Mouse (Mus musculus): ENCODE data around the gene Olfr111. TPM values are rescaled to one million over a fixed set of nuclear protein-coding genes. Genes with fewer than 3 reads are reported as not detected.
A peak's percentile ranks its signal among the peaks of the same experiment; 100 is the strongest.
"Not testable (repeated sequence)": the region's sequence is repeated elsewhere in the genome, so short reads cannot be mapped to it uniquely, and the experiment has no call there.

Olfr111 gene
- 0.08 and 0.25 TPM in 2 replicates for polyA plus RNA-seq (2012; rRNA removed)

DNA sequence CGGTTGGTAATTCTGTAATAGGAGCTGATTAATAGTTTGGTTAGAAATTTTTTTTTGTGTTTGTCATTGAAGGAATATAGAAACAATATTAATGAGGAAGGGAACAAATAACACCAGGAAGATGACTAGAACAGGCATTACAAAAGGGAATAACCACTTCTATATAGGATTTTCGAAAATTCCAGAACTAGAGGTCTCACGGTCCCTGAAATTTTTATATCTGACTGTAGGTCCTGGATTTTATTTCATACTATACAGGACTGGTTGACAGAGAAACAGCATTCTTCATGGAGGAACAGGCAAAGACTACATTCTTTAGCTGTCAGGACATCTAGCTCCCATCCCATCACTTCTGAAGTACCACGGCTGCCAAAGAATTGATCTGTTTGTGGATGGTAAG lies at the start of gene Olfr111:
TSS of gene Olfr111 (plus strand) at position 301 of the 400 bp plus-strand sequence.
- TF ChIP-seq CTCF (conservative IDR thresholded peaks at IDR 0.05; ENCODE audit: insufficient read depth, insufficient read length, low read depth, low read length) (no peak), POLR2A (IDR thresholded peaks at IDR 0.05; ENCODE audit: low read depth, low read length) (no peak)
- H3K36me3 ChIP-seq (ENCODE audit: control insufficient read depth, insufficient read depth, low read length) = no peaks in the 10 kb centered on the region
- H3K27me3 ChIP-seq (replicated peaks; ENCODE audit: control insufficient read depth, insufficient read depth, low read length) = no peaks in the 10 kb centered on the region
- no peaks in the 10 kb centered on the region for H3K4me1 ChIP-seq (ENCODE audit: control insufficient read depth, insufficient read depth, low read length)
- 87% methylated on average over 4 of the region's 4 CpGs for WGBS
- no peak within 1 kb of the TSS for H3K27ac ChIP-seq (ENCODE audit: insufficient read depth, low read depth, low read length)
- H3K4me3 ChIP-seq (ENCODE audit: insufficient read depth, low read depth, low read length) = no peak within 1 kb of the TSS
- DNase-seq = no peak

DNA sequence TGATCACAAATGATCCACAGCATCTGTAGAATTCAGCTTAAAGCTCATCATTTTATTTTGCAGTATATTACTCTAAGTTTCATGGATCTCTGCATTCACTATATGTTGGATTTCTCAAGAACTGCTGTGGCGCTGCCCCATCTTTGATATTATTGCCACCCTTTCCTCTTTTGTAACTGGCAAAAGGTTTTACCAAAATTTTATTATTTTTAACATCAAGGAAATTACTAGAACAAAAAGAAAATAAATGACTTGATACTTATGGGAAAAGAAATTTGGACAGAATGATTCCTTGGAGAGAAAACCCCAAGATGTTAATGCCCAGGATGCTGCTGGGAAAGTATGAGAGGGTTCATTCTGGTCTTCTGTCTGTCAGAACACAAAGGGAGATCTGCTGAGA lies 49.2 kb upstream of the Olfr111 start, which contains the start of gene Olfr109:
TSS of gene Olfr109 (plus strand) at position 301 of the 400 bp plus-strand sequence.
- no peaks in the 10 kb centered on the region for H3K27me3 ChIP-seq (replicated peaks; ENCODE audit: control insufficient read depth, insufficient read depth, low read length)
- H3K4me1 ChIP-seq (ENCODE audit: control insufficient read depth, insufficient read depth, low read length) = no peaks in the 10 kb centered on the region
- WGBS = 80% methylated on average over 1 of the region's 1 CpGs
- H3K36me3 ChIP-seq (ENCODE audit: control insufficient read depth, insufficient read depth, low read length) = no peaks in the 10 kb centered on the region
- H3K27ac ChIP-seq (ENCODE audit: insufficient read depth, low read depth, low read length) = no peak within 1 kb of the TSS
- H3K4me3 ChIP-seq (ENCODE audit: insufficient read depth, low read depth, low read length) = no peak within 1 kb of the TSS
- no peak for DNase-seq
- TF ChIP-seq POLR2A (IDR thresholded peaks at IDR 0.05; ENCODE audit: low read depth, low read length) (no peak), CTCF (conservative IDR thresholded peaks at IDR 0.05; ENCODE audit: insufficient read depth, insufficient read length, low read depth, low read length) (no peak)

DNA sequence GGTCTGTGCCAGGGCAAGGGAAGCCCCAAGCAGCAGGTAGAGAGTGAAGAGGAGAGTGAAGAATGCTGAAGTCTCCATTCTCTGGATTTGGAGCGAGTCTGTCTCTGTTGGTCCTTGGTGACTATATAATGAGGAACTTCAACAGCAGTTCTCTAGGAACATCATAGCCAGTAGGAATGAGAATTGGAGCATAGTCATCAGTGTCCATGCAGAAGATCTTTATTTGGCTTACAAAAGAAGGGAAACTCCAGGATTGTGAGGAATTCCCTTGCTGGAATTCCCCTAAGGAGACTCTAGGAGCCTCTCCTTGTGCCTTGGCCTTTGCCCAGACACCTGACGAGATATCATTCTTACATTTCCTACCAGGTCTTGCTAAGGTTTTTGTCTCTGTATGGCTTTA lies 24.4 kb upstream of the Olfr111 start, which contains the start of gene H2-M2:
TSS of gene H2-M2 (minus strand) at position 101 of the 400 bp plus-strand sequence.
- WGBS = 70% methylated on average over 2 of the region's 2 CpGs
- DNase-seq = no peak
- Histone ChIP-seq H3K4me1 (ENCODE audit: control insufficient read depth, insufficient read depth, low read length) (no peaks in the 10 kb centered on the region), H3K27me3 (replicated peaks; ENCODE audit: control insufficient read depth, insufficient read depth, low read length) (no peaks in the 10 kb centered on the region), H3K36me3 (ENCODE audit: control insufficient read depth, insufficient read depth, low read length) (no peaks in the 10 kb centered on the region), H3K4me3 (ENCODE audit: insufficient read depth, low read depth, low read length) (no peak within 1 kb of the TSS), H3K27ac (ENCODE audit: insufficient read depth, low read depth, low read length) (no peak within 1 kb of the TSS)
- no peak for TF ChIP-seq POLR2A (IDR thresholded peaks at IDR 0.05; ENCODE audit: low read depth, low read length)
- no peak for TF ChIP-seq CTCF (conservative IDR thresholded peaks at IDR 0.05; ENCODE audit: insufficient read depth, insufficient read length, low read depth, low read length)

DNA sequence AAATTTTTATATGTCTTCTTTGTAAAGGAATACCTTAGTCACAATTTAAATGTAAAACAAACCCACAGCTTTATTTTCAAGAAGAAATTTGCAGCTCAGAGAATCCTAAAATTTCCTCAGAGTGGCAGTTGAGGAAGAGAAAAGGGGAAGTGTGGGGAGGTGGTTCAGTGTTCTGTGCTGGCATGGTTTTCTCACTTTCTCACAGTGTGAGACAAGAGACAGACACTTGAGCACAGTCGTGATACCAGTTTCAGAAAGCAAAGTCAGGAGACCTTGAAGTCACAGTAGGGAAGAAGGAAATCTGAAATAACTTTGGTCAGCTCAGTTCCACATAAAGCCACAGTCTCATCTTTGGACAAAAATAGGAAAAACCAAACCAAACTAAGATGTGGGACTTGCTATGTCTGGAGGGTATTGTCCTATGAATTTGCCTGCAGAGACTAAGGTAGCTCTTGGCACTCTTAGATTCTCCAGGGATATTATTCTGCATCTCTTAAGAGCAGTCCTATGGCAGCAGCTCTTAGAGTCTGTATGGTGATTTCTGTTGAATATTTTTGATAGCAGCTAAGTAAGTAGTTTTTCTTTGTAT lies 15.8 kb upstream of the Olfr111 start, which contains the start of gene Olfr110:
TSS of gene Olfr110 (plus strand) at position 539 of the 589 bp plus-strand sequence.
- H3K4me3 ChIP-seq (ENCODE audit: insufficient read depth, low read depth, low read length) = no peak within 1 kb of the TSS
- DNase-seq = peak; percentile 3
- no peaks in the 10 kb centered on the region for H3K27me3 ChIP-seq (replicated peaks; ENCODE audit: control insufficient read depth, insufficient read depth, low read length)
- WGBS = 50% methylated on average over 1 of the region's 1 CpGs
- H3K4me1 ChIP-seq (ENCODE audit: control insufficient read depth, insufficient read depth, low read length) = no peaks in the 10 kb centered on the region
- H3K36me3 ChIP-seq (ENCODE audit: control insufficient read depth, insufficient read depth, low read length) = no peaks in the 10 kb centered on the region
- no peak within 1 kb of the TSS for H3K27ac ChIP-seq (ENCODE audit: insufficient read depth, low read depth, low read length)
- TF ChIP-seq POLR2A (IDR thresholded peaks at IDR 0.05; ENCODE audit: low read depth, low read length) (no peak), CTCF (conservative IDR thresholded peaks at IDR 0.05; ENCODE audit: insufficient read depth, insufficient read length, low read depth, low read length) (no peak)

DNA sequence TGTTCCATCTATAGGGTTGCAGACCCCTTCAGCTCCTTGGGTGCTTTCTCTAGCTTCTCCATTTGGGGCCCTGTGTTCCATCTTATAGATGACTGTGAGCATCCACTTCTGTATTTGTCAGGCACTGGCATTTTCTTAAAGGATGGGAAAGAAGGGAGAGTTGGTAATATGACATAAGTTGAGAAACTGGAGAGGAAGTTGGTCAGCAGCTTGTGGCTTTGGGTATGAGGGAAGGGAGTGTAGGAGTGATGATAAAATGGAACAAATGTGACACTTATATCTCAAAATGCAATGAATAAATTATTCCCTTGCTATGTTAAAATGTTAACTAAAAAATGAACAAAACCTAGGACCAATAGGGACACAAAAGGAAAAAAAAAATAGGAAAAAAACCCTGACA lies 16.8 kb downstream of the Olfr111 start:
- not testable (repeated sequence) for H3K27me3 ChIP-seq (replicated peaks; ENCODE audit: control insufficient read depth, insufficient read depth, low read length); H3K27ac ChIP-seq (ENCODE audit: insufficient read depth, low read depth, low read length); H3K36me3 ChIP-seq (ENCODE audit: control insufficient read depth, insufficient read depth, low read length); DNase-seq; H3K4me3 ChIP-seq (ENCODE audit: insufficient read depth, low read depth, low read length); H3K4me1 ChIP-seq (ENCODE audit: control insufficient read depth, insufficient read depth, low read length)

DNA sequence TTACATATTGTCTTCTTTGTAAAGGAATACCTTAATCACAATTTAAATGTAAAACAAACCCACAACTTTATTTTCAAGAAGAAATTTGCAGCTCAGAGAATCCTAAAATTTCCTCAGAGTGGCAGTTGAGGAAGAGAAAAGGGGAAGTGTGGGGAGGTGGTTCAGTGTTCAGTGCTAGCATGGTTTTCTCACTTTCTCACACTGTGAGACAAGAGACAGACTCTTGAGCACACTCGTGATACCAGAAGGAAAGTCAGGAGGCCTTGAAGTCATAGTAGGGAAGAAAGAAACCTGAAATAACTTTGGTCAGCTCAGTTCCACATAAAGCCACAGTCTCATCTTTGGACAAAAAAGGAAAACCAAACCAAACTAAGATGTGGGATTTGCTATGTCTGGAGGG lies 17.6 kb downstream of the Olfr111 start:
- not testable (repeated sequence) for H3K4me3 ChIP-seq (ENCODE audit: insufficient read depth, low read depth, low read length); H3K27me3 ChIP-seq (replicated peaks; ENCODE audit: control insufficient read depth, insufficient read depth, low read length); H3K27ac ChIP-seq (ENCODE audit: insufficient read depth, low read depth, low read length); H3K36me3 ChIP-seq (ENCODE audit: control insufficient read depth, insufficient read depth, low read length); H3K4me1 ChIP-seq (ENCODE audit: control insufficient read depth, insufficient read depth, low read length); DNase-seq
- WGBS = 44% methylated on average over 1 of the region's 1 CpGs

DNA sequence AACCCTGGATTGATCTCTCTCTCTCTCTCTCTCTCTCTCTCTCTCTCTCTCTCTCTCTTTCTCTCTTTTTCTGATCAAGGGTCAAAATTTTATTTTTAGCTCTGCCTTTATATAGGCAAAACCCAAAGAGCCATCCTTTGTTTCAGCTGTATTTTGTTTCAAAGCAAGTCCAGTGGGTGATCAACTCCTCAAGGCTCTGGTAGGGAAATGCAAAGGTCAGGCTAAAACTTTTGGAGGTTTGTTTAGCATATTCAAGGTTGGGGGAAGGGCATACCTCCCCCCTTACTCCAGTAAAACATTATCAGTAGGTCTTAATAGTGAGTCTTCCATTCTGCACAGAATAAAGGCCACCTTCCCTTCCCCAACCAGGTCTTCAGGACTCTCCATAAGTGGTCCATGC lies 27.3 kb downstream of the Olfr111 start:
- DNase-seq = no peak
- H3K4me1 ChIP-seq (ENCODE audit: control insufficient read depth, insufficient read depth, low read length) = no peaks in the 10 kb centered on the region
- no peak overlapping the region for H3K27ac ChIP-seq (ENCODE audit: insufficient read depth, low read depth, low read length)
- no peaks in the 10 kb centered on the region for H3K27me3 ChIP-seq (replicated peaks; ENCODE audit: control insufficient read depth, insufficient read depth, low read length)
- no peak overlapping the region for H3K4me3 ChIP-seq (ENCODE audit: insufficient read depth, low read depth, low read length)
- no peaks in the 10 kb centered on the region for H3K36me3 ChIP-seq (ENCODE audit: control insufficient read depth, insufficient read depth, low read length)
- no peak for TF ChIP-seq CTCF (conservative IDR thresholded peaks at IDR 0.05; ENCODE audit: insufficient read depth, insufficient read length, low read depth, low read length)
- TF ChIP-seq POLR2A (IDR thresholded peaks at IDR 0.05; ENCODE audit: low read depth, low read length) = no peak

DNA sequence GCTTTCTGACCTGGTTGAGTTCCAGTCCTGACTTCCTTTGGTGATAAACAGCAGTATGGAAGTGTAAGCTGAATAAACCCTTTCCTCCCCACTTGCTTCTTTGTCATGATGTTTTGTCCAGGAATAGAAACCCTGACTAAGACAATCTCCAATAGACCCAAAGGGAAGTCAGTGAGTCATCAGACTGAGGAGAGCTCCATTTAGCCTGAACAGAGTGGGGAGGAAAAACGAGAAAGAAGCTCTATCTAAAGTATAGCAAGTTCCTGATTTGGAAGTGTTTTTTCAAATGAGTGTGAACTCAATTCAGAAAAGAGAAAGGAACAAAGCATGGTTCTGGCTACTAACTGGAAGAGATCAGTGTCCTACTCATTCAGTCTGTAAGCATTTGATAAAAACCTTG lies 30.6 kb downstream of the Olfr111 start:
- not testable (repeated sequence) for H3K4me1 ChIP-seq (ENCODE audit: control insufficient read depth, insufficient read depth, low read length); H3K4me3 ChIP-seq (ENCODE audit: insufficient read depth, low read depth, low read length); H3K27me3 ChIP-seq (replicated peaks; ENCODE audit: control insufficient read depth, insufficient read depth, low read length); H3K36me3 ChIP-seq (ENCODE audit: control insufficient read depth, insufficient read depth, low read length); H3K27ac ChIP-seq (ENCODE audit: insufficient read depth, low read depth, low read length); DNase-seq
- 49% methylated on average over 1 of the region's 1 CpGs for WGBS
